Mouse (Mus musculus): ENCODE results near the gene Batf.

DNA sequence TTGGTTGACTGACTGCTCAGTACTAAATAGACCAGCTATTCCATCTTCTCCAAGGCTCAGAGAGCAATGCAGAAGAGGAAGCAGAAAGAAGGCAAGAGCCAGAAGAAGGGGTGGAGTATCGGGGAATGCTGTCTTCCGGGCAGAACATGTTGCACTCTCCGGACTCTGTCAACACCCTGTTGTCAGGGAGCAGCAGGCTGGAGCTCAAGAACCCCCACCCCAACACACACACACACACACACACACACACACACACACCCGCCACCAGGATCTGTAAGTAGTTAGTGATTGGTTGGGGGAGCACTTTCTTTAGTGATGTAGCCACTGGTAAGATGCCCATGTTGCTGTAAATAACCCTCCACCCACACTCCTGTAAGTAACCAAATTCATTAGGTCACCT lies 38.8 kb downstream of the Batf start:
- no peak for TF ChIP-seq POLR2A (IDR thresholded peaks at IDR 0.05; ENCODE audit: control insufficient read depth, low read depth, low read length)
- no peak for TF ChIP-seq CTCF (IDR thresholded peaks at IDR 0.05; ENCODE audit: control insufficient read depth, insufficient read depth, insufficient replicate concordance, low read depth, low read length)
